Mouse (Mus musculus) E14TG2a.4 (cell line): ENCODE measurements around the gene Gm15737.

ENCODE experiments used
- CTCF ChIP-seq: conservative IDR thresholded peaks from 2 replicates; pipeline ENCODE4 v1.5.1; 2014; ENCODE audit warnings: low read length
- POU5F1 ChIP-seq: IDR thresholded peaks from 2 replicates; pipeline ENCODE4 v1.6.1; 2014; ENCODE audit warnings: low read length, borderline replicate concordance

DNA sequence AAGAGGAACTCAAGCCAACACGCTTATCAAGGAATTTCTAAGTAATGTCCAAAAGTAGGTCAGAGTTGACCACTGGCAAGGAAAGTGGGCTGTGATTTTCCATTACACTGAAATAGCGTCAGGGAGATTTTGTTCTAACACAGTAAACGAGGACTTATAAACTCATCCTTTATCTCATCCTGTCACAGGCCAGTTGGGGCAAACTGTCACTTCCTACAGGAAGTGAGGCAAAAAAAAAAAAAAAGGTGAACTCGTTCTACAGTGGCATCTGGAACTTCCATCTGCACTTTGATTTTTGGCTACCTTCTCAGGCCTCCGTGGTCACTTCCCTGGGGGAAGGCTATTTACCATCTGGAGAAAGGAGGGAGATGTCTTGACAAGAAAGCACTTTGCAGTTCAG lies 5.7 kb downstream of the Gm15737 start:
- TF ChIP-seq CTCF (no peak), POU5F1 (no peak)
